Mouse (Mus musculus): Measurements from ENCODE around the gene Nr1d1. TPM values are rescaled to one million over a fixed set of nuclear protein-coding genes. Genes with fewer than 3 reads are reported as not detected.
A peak's percentile ranks its signal among the peaks of the same experiment; 100 is the strongest.

Gene Nr1d1
- total and polyA plus RNA-seq, 2 experiments = 19.0 to 106 TPM

DNA sequence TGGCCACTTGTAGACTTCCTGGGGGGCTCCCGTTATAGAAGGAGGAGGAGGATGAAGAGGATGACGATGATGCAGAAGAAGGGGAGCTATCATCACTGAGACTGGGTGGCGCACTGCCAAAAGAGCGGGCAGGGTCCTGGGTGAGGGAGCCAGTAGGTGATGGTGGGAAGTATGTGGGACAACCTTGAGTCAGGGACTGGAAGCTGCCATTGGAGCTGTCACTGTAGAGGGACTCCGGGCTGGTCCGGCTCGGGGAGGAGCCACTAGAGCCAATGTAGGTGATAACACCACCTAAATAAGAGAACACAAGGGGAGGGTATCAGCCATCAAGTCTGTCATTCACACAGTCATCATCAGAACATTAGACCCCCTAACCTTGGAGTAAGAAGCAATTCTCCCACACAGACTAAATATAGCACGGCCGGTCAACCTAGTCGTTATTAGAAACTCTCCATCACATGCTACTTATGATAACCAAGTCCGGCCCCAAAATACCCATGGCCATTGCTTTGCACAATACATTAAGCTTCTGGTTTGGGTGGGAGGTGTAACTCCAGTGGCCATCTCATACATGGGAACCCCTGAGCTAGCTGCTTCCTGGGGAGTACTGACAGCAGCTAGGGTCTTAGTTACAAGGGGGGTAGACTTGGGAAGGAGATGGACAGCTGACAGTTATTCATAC is 3.1 kb downstream of the Nr1d1 start:
- 78% methylated on average over 11 of the region's 11 CpGs for WGBS
- TF ChIP-seq POLR2A (IDR thresholded peaks at IDR 0.05; ENCODE audit: extremely low read depth, insufficient read depth, low read length) = no peak
- TF ChIP-seq CTCF (IDR thresholded peaks at IDR 0.05; ENCODE audit: low read depth, low read length) = no peak
- Histone ChIP-seq H3K9ac (ENCODE audit: low read depth, low read length) (peak overlapping the region; percentile 39), H3K36me3 (ENCODE audit: control insufficient read depth, insufficient read depth, low read length) (peaks cover 49% of the 10 kb centered on the region), H3K27ac (replicated peaks; ENCODE audit: insufficient read depth, low read depth, low read length) (peak overlapping the region; percentile 45), H3K4me1 (ENCODE audit: control insufficient read depth, insufficient read depth, low read length) (peaks cover 22% of the 10 kb centered on the region), H3K4me3 (ENCODE audit: insufficient read depth, low read depth, low read length) (peak overlapping the region; percentile 44), H3K79me2 (ENCODE audit: control insufficient read depth, insufficient read depth, low read length) (0 out of 2 replicates have a peak, but pooled peaks cover 3% of the 10 kb centered on the region), H3K27me3 (ENCODE audit: control insufficient read depth, insufficient read depth, low read length) (no peaks in the 10 kb centered on the region)
- DNase-seq (ENCODE audit: extremely low read depth, low read depth, low spot score) = no peak

- Histone ChIP-seq H3K4me1 (ENCODE audit: control insufficient read depth, insufficient read depth, low read length) (peaks cover 15% of the 10 kb centered on the region), H3K4me3 (ENCODE audit: insufficient read depth, low read depth, low read length) (no peak overlapping the region), H3K27ac (replicated peaks; ENCODE audit: insufficient read depth, low read depth, low read length) (no peak overlapping the region), H3K79me2 (ENCODE audit: control insufficient read depth, insufficient read depth, low read length) (0 out of 2 replicates have a peak, but pooled peaks cover 3% of the 10 kb centered on the region), H3K27me3 (ENCODE audit: control insufficient read depth, insufficient read depth, low read length) (no peaks in the 10 kb centered on the region), H3K9ac (ENCODE audit: low read depth, low read length) (no peak overlapping the region), H3K36me3 (ENCODE audit: control insufficient read depth, insufficient read depth, low read length) (peaks cover 49% of the 10 kb centered on the region)
- 95% methylated on average over 18 of the region's 18 CpGs for WGBS
- TF ChIP-seq POLR2A (IDR thresholded peaks at IDR 0.05; ENCODE audit: extremely low read depth, insufficient read depth, low read length) (no peak), CTCF (IDR thresholded peaks at IDR 0.05; ENCODE audit: low read depth, low read length) (no peak)
- DNase-seq (ENCODE audit: extremely low read depth, low read depth, low spot score) = no peak
Measured at GRCm38 (mm10) chr11:98771131-98771530, 4.0 kb downstream of the Nr1d1 start.

DNA sequence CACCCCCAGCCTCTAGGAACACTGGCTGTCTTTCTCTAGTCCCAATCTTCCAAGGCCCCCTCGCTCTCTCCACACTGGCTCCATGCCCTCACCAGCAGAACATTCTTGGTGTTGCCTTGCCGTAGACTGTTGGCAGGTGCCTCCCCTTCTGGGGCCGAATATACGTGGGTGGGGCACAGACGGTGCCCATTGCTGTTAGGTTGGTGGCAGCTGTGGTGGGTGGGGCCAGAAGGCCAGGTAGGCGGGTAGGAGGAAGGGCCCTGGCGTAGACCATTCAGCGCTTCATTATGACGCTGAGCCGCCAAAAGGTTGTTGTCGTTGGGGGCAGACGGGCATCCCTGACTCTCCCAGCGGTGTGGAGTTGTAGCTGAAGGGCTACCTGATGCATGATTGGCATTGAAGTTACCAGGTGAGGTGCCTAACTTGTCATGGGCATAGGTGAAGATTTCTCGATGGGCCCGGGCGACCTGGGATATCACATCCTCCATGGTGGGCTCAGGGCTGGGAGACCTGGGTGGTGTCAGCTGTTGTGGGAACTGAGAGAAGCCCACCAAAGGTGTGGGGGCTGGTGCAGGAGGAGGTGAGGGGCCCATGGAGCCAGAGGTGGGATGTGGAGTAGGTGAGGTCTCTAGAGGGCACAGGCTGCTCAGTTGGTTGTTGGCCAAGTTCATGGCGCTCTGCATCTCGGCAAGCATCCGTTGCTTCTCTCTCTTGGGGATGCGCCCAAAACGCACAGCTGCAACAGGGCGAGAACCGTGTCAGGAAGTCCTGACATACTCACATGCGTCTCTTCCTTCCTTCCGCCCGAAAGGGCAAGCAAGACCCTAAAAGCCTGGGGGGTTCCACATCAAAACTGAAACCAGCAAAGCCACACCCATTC is 4.8 kb downstream of the Nr1d1 start:
- Histone ChIP-seq H3K79me2 (ENCODE audit: control insufficient read depth, insufficient read depth, low read length) (0 out of 2 replicates have a peak, but pooled peaks cover 3% of the 10 kb centered on the region), H3K9ac (ENCODE audit: low read depth, low read length) (no peak overlapping the region), H3K27ac (replicated peaks; ENCODE audit: insufficient read depth, low read depth, low read length) (no peak overlapping the region), H3K4me3 (ENCODE audit: insufficient read depth, low read depth, low read length) (no peak overlapping the region), H3K4me1 (ENCODE audit: control insufficient read depth, insufficient read depth, low read length) (peaks cover 9% of the 10 kb centered on the region), H3K36me3 (ENCODE audit: control insufficient read depth, insufficient read depth, low read length) (peaks cover 49% of the 10 kb centered on the region), H3K27me3 (ENCODE audit: control insufficient read depth, insufficient read depth, low read length) (no peaks in the 10 kb centered on the region)
- WGBS = 79% methylated on average over 26 of the region's 26 CpGs
- TF ChIP-seq CTCF (IDR thresholded peaks at IDR 0.05; ENCODE audit: low read depth, low read length) = no peak
- TF ChIP-seq POLR2A (IDR thresholded peaks at IDR 0.05; ENCODE audit: extremely low read depth, insufficient read depth, low read length) = no peak
- DNase-seq (ENCODE audit: extremely low read depth, low read depth, low spot score) = no peak

- Histone ChIP-seq H3K36me3 (ENCODE audit: control insufficient read depth, insufficient read depth, low read length) (peaks cover 49% of the 10 kb centered on the region), H3K27me3 (ENCODE audit: control insufficient read depth, insufficient read depth, low read length) (no peaks in the 10 kb centered on the region), H3K9ac (ENCODE audit: low read depth, low read length) (no peak overlapping the region), H3K79me2 (ENCODE audit: control insufficient read depth, insufficient read depth, low read length) (no peaks in the 10 kb centered on the region), H3K27ac (replicated peaks; ENCODE audit: insufficient read depth, low read depth, low read length) (no peak overlapping the region), H3K4me3 (ENCODE audit: insufficient read depth, low read depth, low read length) (no peak overlapping the region), H3K4me1 (ENCODE audit: control insufficient read depth, insufficient read depth, low read length) (peaks cover 9% of the 10 kb centered on the region)
- TF ChIP-seq POLR2A (IDR thresholded peaks at IDR 0.05; ENCODE audit: extremely low read depth, insufficient read depth, low read length) (no peak), CTCF (IDR thresholded peaks at IDR 0.05; ENCODE audit: low read depth, low read length) (no peak)
- 84% methylated on average over 25 of the region's 25 CpGs for WGBS
- DNase-seq (ENCODE audit: extremely low read depth, low read depth, low spot score) = no peak
Measured at GRCm38 (mm10) chr11:98769007-98769954, 5.9 kb downstream of the Nr1d1 start.

Data from liver, adult 2 months (tissue).